Mouse (Mus musculus) bone marrow macrophage, adult 2 months (primary cell): Measurements from ENCODE around the gene Dpagt1.

Experiments
- CTCF ChIP-seq: IDR thresholded peaks from 2 replicates; pipeline ENCODE4 v1.5.1; 2012; ENCODE audit warnings: low read depth, mild to moderate bottlenecking, low read length, moderate library complexity
- POLR2A ChIP-seq: IDR thresholded peaks from 2 replicates; pipeline ENCODE4 v1.6.1; 2012; ENCODE audit warnings: mild to moderate bottlenecking, low read depth, low read length, borderline replicate concordance

DNA sequence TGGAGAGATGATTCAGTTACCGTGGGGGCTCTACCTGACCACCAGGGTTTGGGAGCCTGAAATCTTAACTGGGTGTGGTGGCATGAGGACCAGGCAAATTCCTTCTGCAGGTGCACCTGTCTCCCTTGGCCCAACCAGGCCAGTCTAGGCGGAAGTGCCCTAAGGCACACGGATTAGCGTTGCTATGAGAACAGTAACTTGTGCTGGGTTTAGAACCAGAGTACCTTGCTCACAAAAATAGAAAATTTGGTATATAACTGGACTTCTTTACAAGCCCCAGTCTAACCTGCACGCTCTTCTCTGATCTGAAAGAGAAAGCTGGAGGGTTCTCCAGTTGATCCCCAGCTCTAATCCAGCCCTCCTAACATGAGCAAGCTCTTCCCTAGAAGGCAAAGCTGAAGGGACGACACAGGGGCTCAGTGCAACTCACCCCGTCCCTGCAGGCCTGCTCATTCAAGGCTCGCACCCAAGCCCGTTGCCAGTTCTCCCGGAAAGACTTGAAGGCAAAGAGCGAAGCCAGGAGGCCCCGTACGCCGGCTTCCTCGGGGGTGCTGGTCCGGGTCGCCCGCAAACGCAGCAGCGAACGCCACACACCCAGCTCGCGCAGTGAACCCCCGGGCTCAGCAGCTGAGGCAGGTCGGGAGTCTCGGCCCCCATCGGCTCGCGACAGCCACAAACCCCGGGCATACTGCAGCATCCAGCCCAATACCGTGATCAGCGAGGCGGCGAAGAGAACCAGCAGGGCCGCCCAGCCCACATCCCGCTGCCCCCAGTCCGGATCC lies 6.5 kb upstream of the Dpagt1 start:
- TF ChIP-seq CTCF (no peak), POLR2A (no peak)
